Mouse (Mus musculus) hindbrain, embryonic 13.5 days (tissue): ENCODE data around the gene Pex14. TPM values are rescaled to one million over a fixed set of nuclear protein-coding genes. Genes with fewer than 3 reads are reported as not detected.
A peak's percentile ranks its signal among the peaks of the same experiment; 100 is the strongest.

Experiments
- ATAC-seq: fragments of 200-750 bp; cut with Nextera tagmentation; 2 replicates; pipeline ENCODE4 v1.8.0; 2017; ENCODE audit warnings: moderate TSS enrichment; ENCODE audit not compliant: low FRiP score
- H3K27ac ChIP-seq: fragments of 300-500 bp; sonication (generic); 2 replicates; pipeline ENCODE4 v1.5.1; 2015; ENCODE audit warnings: inconsistent platforms, mild to moderate bottlenecking, moderate library complexity
- H3K27me3 ChIP-seq: fragments of 300-500 bp; sonication (generic); 2 replicates; pipeline ENCODE4 v1.6.1; 2015; ENCODE audit warnings: mild to moderate bottlenecking, inconsistent platforms
- H3K36me3 ChIP-seq: fragments of 300-500 bp; sonication (generic); 2 replicates; pipeline ENCODE4 v1.6.1; 2015; ENCODE audit warnings: mild to moderate bottlenecking, inconsistent platforms
- H3K4me1 ChIP-seq: fragments of 300-500 bp; sonication (generic); replicated peaks from 2 replicates; pipeline ENCODE4 v1.6.1; 2015; ENCODE audit warnings: inconsistent platforms
- H3K4me2 ChIP-seq: fragments of 300-500 bp; sonication (generic); 2 replicates; pipeline ENCODE4 v1.6.1; 2015; ENCODE audit warnings: inconsistent platforms, mild to moderate bottlenecking, moderate library complexity
- H3K4me3 ChIP-seq: fragments of 300-500 bp; sonication (generic); 2 replicates; pipeline ENCODE4 v1.5.1; 2015; ENCODE audit warnings: mild to moderate bottlenecking, inconsistent platforms
- H3K9ac ChIP-seq: fragments of 300-500 bp; sonication (generic); 2 replicates; pipeline ENCODE4 v1.6.1; 2015; ENCODE audit warnings: mild to moderate bottlenecking, inconsistent platforms
- H3K9me3 ChIP-seq: fragments of 300-500 bp; sonication (generic); 2 replicates; pipeline ENCODE4 v1.6.1; 2016; ENCODE audit warnings: inconsistent platforms
- WGBS: fragments of 180-500 bp; shearing (Covaris S2); methylation state at CpG from one replicate; pipeline ENCODE4 v1.1.7; 2015; 5-methylcytosine and 5-hydroxymethylcytosine counted together
- polyA plus RNA-seq: library from polyadenylated mRNA; unstranded; fragments of >200 nt; fragmentation: Nextera tagmentation; extraction: Ambion mirVana; gene quantifications from 2 replicates; pipeline ENCODE4 v1.2.1, GENCODE M21; 2015

Gene Pex14
- polyA plus RNA-seq, 1 experiment from 2014 or later = 52.6 TPM

DNA sequence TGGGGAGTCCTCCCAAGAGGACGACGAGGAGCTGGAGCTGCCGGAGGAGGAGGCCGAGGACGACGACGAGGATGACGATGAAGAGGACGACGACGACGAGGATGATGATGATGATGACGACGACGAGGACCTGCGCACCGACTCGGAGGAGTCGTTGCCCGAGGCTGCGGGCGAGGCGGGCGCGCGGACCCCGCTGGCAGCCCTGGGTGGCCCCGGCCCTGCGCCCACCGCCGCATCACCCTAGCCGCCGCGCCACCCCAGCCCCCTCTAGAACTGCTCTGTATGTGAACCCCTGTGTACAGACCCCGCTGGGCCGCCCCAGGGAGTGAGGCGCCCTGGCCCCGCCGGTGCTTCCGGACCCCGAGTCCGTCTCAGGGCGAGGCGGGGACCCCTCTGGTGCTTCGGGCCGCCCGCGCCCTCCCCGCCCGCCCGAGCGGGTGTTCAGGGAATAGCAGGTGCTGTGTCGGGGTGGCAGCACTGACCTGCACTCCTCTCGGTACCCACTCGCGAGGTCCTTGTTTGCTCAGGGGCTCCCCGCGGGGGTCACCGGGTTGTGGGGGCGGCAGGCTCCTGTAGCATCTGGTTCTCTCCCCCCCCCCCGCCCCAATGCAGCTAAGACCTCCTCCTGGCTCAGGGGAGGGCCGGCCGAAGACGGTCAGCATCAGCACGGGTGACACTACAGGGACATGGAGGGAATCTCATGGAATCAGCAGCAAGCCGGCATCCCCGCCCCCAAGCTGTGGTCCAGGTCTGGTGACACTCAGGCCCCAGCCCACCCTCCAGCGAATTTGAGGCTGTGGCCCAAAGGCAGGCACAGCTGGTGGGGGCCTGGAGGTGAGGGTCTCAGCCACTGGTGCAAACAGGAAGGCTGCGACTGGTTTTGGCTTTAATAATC lies 147.1 kb downstream of the Pex14 start:
- H3K9ac ChIP-seq = peak overlapping the region; percentile 69
- peaks cover 58% of the 10 kb centered on the region for H3K4me1 ChIP-seq
- no peak overlapping the region for H3K27ac ChIP-seq
- peak overlapping the region; percentile 70 for H3K4me2 ChIP-seq
- 2% methylated on average over 54 of the region's 69 CpGs for WGBS
- no peaks in the 10 kb centered on the region for H3K9me3 ChIP-seq
- H3K27me3 ChIP-seq = peaks cover 83% of the 10 kb centered on the region
- peak overlapping the region; percentile 43 for H3K4me3 ChIP-seq
- H3K36me3 ChIP-seq = no peaks in the 10 kb centered on the region; the same call in 1 of the 2 replicates
- peak; percentile 23; the same call in 1 of the 2 replicates for ATAC-seq

DNA sequence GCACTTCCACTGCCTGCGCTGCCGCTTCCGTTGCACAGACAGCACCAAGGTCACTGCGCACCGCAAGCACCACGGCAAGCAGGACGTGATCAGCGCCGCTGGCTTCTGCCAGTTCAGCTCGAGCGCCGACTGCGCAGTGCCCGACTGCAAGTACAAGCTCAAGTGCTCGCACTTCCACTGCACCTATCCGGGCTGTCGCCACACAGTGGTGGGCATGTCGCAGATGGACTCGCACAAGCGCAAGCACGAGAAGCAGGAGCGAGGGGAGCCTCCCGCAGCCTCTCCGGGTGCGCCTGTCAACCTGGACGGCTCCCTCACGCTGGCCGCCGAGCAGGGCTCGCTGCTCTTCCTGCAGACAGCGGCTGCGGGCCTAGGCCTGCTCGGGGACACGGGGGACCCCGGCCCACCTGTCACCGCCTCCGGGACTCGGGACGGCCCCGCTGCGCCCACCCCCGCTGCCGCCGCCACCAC lies 147.8 kb downstream of the Pex14 start:
- peak; percentile 38; the same call in 1 of the 2 replicates for ATAC-seq
- 2% methylated on average over 39 of the region's 44 CpGs for WGBS
- Histone ChIP-seq H3K36me3 (peaks cover 3% of the 10 kb centered on the region; the same call in 1 of the 2 replicates), H3K4me1 (peaks cover 58% of the 10 kb centered on the region), H3K4me3 (peak overlapping the region; percentile 43), H3K27me3 (peaks cover 85% of the 10 kb centered on the region), H3K4me2 (peak overlapping the region; percentile 70), H3K27ac (0 out of 2 replicates have a peak overlapping the region, but pooled peaks have one; percentile 4), H3K9me3 (no peaks in the 10 kb centered on the region), H3K9ac (peak overlapping the region; percentile 69)

DNA sequence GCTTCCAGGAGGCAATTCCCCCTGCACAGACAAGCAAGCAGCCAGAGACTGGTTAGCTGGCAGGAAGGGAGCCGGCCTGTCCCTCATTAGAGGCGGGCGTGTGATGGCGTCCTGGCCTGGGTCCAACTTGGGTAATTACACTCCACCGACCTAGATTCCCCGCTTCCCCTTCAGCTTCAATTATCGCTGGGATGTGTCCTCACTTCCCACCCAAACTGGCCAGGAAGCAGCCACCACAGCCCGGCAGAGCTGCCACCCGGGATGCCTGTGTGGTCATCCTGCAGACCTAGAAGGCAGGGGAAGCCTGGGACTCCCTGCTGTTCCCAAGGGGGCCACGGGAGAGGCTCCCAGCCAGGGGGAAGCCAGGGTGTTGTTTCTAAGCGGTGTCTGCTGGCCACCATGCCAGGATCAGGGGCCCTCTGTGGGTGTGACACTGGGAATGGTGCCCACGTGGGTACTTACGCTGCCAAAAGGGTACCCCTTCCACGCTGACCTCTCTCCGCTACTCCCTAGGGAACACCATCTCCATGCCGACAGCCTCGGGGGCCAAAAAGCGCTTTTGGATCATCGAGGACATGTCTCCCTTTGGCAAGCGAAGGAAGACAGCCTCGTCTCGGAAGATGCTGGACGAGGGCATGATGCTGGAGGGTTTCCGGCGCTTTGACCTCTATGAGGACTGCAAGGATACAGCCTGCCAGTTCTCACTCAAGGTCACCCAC lies 148.6 kb downstream of the Pex14 start:
- no peaks in the 10 kb centered on the region for H3K9me3 ChIP-seq
- peak overlapping the region; percentile 67 for H3K27ac ChIP-seq
- peak overlapping the region; percentile 43; the same call in 1 of the 2 replicates for H3K4me3 ChIP-seq
- peaks cover 58% of the 10 kb centered on the region for H3K4me1 ChIP-seq
- peak; percentile 34; the same call in 1 of the 2 replicates for ATAC-seq
- H3K36me3 ChIP-seq = peaks cover 4% of the 10 kb centered on the region; the same call in 1 of the 2 replicates
- peaks cover 78% of the 10 kb centered on the region for H3K27me3 ChIP-seq
- H3K9ac ChIP-seq = peak overlapping the region; percentile 69; the same call in 1 of the 2 replicates
- WGBS = 27% methylated on average over 25 of the region's 25 CpGs
- peak overlapping the region; percentile 70 for H3K4me2 ChIP-seq

- Histone ChIP-seq H3K4me2 (no peak overlapping the region), H3K9ac (peak overlapping the region; percentile 69; the same call in 1 of the 2 replicates), H3K27ac (peak overlapping the region; percentile 67), H3K36me3 (peaks cover 4% of the 10 kb centered on the region; the same call in 1 of the 2 replicates), H3K4me3 (no peak overlapping the region), H3K4me1 (peaks cover 56% of the 10 kb centered on the region), H3K27me3 (peaks cover 73% of the 10 kb centered on the region), H3K9me3 (no peaks in the 10 kb centered on the region)
- 69% methylated on average over 6 of the region's 6 CpGs for WGBS
- no peak for ATAC-seq
Measured at GRCm38 (mm10) chr4:148950487-148950886, 149.2 kb downstream of the Pex14 start.

DNA sequence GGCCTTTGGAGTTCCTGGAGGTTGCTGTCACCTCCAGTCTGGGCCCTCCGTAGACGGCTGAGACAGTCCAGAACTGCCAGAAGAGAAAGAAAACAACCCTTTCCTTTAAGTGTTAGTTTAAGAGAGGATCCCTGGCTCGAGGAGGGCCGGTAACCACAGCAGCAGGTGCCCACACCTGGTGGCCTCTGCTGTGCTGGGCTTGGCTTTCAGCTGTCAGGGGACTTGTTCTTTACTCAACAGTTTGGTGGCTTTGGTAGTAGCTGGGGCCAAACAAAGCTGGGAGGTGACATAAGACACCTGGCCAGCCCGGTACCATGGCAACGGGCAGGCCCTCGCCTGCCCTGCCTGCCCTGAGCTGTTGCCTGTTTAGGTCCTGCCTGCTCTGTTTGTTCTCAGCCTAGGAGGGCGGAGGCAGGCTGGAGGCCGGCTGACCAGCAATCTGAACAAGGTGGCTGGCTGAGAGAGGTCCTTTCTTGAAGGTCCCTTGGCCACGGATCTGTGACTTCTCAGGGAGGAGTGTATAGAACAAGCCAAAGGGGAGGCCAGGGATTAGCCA lies 151.8 kb downstream of the Pex14 start:
- Histone ChIP-seq H3K27ac (no peak overlapping the region), H3K9me3 (no peaks in the 10 kb centered on the region), H3K9ac (no peak overlapping the region), H3K4me2 (no peak overlapping the region), H3K4me3 (no peak overlapping the region), H3K4me1 (peaks cover 54% of the 10 kb centered on the region), H3K27me3 (peaks cover 78% of the 10 kb centered on the region), H3K36me3 (peaks cover 4% of the 10 kb centered on the region; the same call in 1 of the 2 replicates)
- no peak for ATAC-seq
- 52% methylated on average over 10 of the region's 10 CpGs for WGBS

- no peak for ATAC-seq
- Histone ChIP-seq H3K9ac (no peak overlapping the region), H3K9me3 (no peaks in the 10 kb centered on the region), H3K4me1 (peaks cover 51% of the 10 kb centered on the region), H3K4me2 (no peak overlapping the region), H3K27ac (no peak overlapping the region), H3K36me3 (peaks cover 4% of the 10 kb centered on the region; the same call in 1 of the 2 replicates), H3K27me3 (peaks cover 69% of the 10 kb centered on the region), H3K4me3 (no peak overlapping the region)
- 84% methylated on average over 8 of the region's 8 CpGs for WGBS
Measured at GRCm38 (mm10) chr4:148946071-148946470, 153.6 kb downstream of the Pex14 start.

- peaks cover 4% of the 10 kb centered on the region; the same call in 1 of the 2 replicates for H3K36me3 ChIP-seq
- peaks cover 66% of the 10 kb centered on the region for H3K27me3 ChIP-seq
- H3K4me1 ChIP-seq = peaks cover 51% of the 10 kb centered on the region
- WGBS = 65% methylated on average over 4 of the region's 4 CpGs
- no peak for ATAC-seq
- no peak overlapping the region for H3K27ac ChIP-seq
- no peaks in the 10 kb centered on the region for H3K9me3 ChIP-seq
- H3K4me2 ChIP-seq = no peak overlapping the region
- no peak overlapping the region for H3K4me3 ChIP-seq
- no peak overlapping the region for H3K9ac ChIP-seq
Measured at GRCm38 (mm10) chr4:148945476-148945881, 154.2 kb downstream of the Pex14 start.

DNA sequence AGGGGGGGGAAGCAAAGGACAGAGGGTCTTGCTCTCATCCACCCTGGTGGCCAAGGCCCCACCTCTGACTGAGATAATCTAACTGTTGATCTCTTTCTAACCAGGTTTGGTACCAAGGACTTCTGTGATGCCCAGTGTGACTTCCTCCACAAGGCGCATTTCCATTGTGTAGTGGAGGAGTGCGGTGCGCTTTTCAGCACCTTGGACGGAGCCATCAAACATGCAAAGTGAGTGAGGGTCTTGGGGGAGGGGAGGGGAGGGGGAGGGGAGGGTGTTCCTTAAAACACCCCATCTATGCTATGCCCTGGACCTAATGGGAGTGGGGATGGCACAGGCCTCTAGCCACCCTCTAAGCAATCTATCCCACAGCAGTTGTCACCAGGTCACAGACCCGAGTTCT lies 156.6 kb downstream of the Pex14 start:
- Histone ChIP-seq H3K27ac (no peak overlapping the region), H3K36me3 (peaks cover 10% of the 10 kb centered on the region; the same call in 1 of the 2 replicates), H3K4me1 (peaks cover 47% of the 10 kb centered on the region), H3K4me3 (no peak overlapping the region), H3K9ac (no peak overlapping the region), H3K9me3 (no peaks in the 10 kb centered on the region), H3K4me2 (no peak overlapping the region), H3K27me3 (peaks cover 65% of the 10 kb centered on the region)
- no peak for ATAC-seq
- WGBS = 43% methylated on average over 3 of the region's 5 CpGs

DNA sequence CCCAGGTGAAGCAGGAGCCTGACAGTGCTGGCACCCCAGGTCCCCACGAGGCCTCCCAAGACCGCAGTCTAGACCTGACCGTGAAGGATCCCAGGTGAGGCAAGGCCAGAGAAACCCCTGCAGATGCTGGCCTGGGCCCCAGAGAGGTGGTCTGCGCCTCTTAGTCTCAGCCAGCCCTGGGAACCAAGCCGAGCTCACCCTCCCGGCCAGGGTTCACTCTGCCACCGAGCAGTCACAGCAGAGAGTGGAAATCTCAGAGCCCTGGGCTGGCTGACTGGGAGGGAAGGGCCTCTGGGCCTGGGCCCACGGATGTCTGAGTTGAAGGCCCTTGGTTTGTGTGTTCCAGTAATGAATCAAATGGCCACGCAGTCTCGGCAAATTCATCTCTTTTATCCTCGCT lies 158.4 kb downstream of the Pex14 start:
- H3K9ac ChIP-seq = peak overlapping the region; percentile 55
- H3K9me3 ChIP-seq = no peaks in the 10 kb centered on the region
- 0 out of 2 replicates have a peak, but pooled peaks have one; percentile 14 for ATAC-seq
- no peak overlapping the region for H3K4me3 ChIP-seq
- peaks cover 76% of the 10 kb centered on the region for H3K27me3 ChIP-seq
- H3K27ac ChIP-seq = peak overlapping the region; percentile 75
- H3K4me2 ChIP-seq = peak overlapping the region; percentile 42
- peaks cover 6% of the 10 kb centered on the region; the same call in 1 of the 2 replicates for H3K36me3 ChIP-seq
- H3K4me1 ChIP-seq = peaks cover 47% of the 10 kb centered on the region
- WGBS = 38% methylated on average over 11 of the region's 11 CpGs

GRCm38 (mm10) chr4:148940674-148941211 lies 158.9 kb downstream of the Pex14 start:
- peak overlapping the region; percentile 42 for H3K4me2 ChIP-seq
- no peaks in the 10 kb centered on the region for H3K9me3 ChIP-seq
- H3K4me1 ChIP-seq = peaks cover 48% of the 10 kb centered on the region
- no peak overlapping the region for H3K4me3 ChIP-seq
- H3K27ac ChIP-seq = peak overlapping the region; percentile 75
- peak; percentile 79 for ATAC-seq
- peaks cover 79% of the 10 kb centered on the region for H3K27me3 ChIP-seq
- H3K9ac ChIP-seq = peak overlapping the region; percentile 55; the same call in 1 of the 2 replicates
- WGBS = 5% methylated on average over 25 of the region's 25 CpGs
- peaks cover 6% of the 10 kb centered on the region; the same call in 1 of the 2 replicates for H3K36me3 ChIP-seq

DNA sequence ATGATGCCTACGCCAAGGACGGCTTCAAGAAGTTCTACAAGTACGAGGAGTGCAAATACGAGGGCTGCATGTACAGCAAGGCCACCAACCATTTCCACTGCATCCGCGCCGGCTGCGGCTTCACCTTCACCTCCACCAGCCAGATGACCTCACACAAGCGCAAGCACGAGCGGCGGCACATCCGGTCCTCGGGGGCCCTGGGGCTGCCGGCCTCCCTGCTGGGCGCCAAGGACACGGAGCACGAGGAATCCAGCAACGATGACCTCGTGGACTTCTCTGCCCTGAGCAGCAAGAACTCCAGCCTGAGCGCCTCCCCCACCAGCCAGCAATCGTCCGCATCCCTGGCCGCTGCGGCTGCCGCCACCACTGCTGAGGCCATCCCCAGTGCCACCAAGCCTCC lies 161.1 kb downstream of the Pex14 start:
- WGBS = 80% methylated on average over 26 of the region's 26 CpGs
- H3K27ac ChIP-seq = no peak overlapping the region
- H3K4me1 ChIP-seq = peaks cover 57% of the 10 kb centered on the region
- no peak overlapping the region for H3K4me3 ChIP-seq
- no peak overlapping the region for H3K9ac ChIP-seq
- H3K9me3 ChIP-seq = no peaks in the 10 kb centered on the region
- no peak overlapping the region for H3K4me2 ChIP-seq
- H3K36me3 ChIP-seq = peaks cover 8% of the 10 kb centered on the region; the same call in 1 of the 2 replicates
- ATAC-seq = no peak
- peaks cover 72% of the 10 kb centered on the region for H3K27me3 ChIP-seq
